Mouse (Mus musculus) megakaryocyte-erythroid progenitor cell, adult 5-6 weeks (primary cell): ENCODE results near the gene Dot1l. TPM values are rescaled to one million over a fixed set of nuclear protein-coding genes. Genes with fewer than 3 reads are reported as not detected.
A peak's percentile ranks its signal among the peaks of the same experiment; 100 is the strongest.

ENCODE experiments used
- ATAC-seq: replicated peaks from 2 replicates; pipeline ENCODE4 v1.8.0; 2016; ENCODE audit warnings: mild to moderate bottlenecking, inconsistent platforms; ENCODE audit not compliant: severe bottlenecking, poor library complexity, low FRiP score, low TSS enrichment
- total RNA-seq, 2 experiments: library from RNA; stranded (forward) in 1 of 2; stranded (reverse) in 1 of 2; fragments of 200-1000, 215-1000 nt in 1 of 2; fragments of >200 nt in 1 of 2; fragmentation: Nextera tagmentation in 1 of 2; gene quantifications; 2 replicates each; pipeline ENCODE4 v1.2.3; 2014 to 2017

Dot1l gene
- total RNA-seq (2014; fragmentation: Nextera tagmentation) (67.0 and 83.2 TPM in 2 replicates), total RNA-seq (2017) (9.9 and 14.0 TPM in 2 replicates)

GRCm38 (mm10) chr10:80754594-80755290 lies at the start of gene Dot1l:
Dot1l (plus strand) TSS chr10:80755206.
- ATAC-seq, result peak; percentile 72

DNA sequence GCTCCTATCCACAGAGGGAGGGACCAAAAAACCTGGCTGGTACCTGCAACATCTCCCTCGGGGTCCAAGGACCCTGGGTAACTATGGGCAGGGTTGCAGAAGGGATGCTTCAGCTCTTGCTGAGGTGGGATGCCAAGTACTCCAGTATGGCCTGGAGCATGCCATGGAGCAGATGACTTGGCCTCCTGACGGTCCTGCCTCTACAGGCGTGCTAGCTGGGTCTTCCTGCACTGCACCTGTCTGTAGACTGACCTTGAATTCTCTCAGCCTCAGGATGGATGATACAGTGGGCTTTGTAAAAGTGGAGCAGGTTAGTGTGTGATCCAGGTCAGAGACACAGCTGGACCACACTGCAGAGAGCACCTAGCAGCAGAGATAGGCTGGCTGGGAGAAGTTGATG lies 49.5 kb upstream of the Dot1l start:
- no peak for ATAC-seq

DNA sequence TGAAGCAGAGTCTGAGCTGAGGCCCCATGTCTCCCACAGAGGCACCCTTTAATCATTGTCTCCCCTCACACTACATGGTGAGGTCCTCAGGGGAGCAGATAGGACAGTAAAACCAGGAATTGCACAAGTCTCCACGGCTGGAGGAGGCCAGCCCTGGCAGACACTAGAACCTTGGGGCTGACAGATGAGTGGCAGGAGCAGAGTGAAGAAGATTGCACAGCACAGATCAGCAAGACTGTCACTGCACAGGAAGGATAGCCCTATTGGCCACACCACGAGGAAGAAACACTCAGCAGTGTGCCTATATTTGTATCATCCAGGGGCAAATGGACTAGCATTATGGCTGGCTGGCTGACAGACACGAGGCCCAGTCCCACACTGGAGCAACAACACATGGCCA lies 44.2 kb upstream of the Dot1l start:
- ATAC-seq, result no peak

DNA sequence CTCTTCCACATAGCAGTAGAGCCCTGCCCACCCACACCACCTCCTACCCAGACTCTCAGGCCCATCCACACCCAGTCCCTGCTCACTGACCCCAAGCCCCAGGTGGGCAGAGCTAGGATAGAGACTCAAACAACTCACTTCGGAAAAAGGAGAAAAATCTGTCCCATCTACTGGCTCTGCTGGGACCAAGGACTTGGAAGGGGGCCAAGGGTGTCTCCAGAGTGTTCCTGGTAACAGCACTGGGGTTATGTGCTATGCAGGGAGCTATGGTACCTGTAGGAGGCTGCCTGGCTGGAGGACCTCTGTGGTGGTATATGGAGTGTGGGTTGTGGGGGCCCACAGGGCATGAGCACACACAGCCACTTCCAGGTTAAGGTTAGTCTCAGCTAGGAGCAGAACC lies 37.7 kb upstream of the Dot1l start:
- no peak for ATAC-seq

DNA sequence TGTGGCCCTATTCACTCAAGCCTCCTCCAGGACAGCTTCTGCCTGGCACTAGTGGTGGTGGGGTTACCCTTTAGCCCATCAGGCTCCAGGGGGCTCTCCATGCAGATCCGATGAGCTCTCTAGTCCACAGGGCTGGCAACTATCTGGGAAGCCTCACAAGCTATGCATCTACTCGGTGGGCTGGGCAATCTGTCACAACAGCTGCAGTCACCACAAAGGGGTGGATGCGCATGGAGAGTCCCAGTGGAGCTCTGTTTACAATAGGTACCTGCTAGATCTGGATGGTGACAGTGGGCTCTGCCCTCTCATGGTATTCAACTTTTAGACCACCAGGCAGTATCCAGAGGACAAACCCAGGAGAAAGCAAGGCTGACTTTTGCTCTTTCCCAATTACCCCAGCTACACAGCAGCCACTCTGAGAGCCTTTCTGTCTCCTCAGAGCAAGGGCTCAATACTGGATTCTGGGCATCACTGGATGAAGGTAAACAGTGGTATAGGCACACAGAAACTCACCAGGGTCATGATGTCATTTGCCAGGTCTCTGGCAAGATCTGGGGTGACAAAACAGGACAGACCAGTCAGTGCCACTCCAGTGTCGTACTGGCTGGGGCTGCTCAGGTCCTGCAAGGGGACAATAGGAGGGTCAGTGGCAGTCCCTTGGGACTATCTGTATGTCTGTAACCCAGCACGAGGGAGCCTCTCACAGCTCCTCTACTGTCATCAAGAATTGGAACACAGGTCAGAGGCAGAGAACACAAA lies 27.5 kb upstream of the Dot1l start:
- no peak for ATAC-seq

DNA sequence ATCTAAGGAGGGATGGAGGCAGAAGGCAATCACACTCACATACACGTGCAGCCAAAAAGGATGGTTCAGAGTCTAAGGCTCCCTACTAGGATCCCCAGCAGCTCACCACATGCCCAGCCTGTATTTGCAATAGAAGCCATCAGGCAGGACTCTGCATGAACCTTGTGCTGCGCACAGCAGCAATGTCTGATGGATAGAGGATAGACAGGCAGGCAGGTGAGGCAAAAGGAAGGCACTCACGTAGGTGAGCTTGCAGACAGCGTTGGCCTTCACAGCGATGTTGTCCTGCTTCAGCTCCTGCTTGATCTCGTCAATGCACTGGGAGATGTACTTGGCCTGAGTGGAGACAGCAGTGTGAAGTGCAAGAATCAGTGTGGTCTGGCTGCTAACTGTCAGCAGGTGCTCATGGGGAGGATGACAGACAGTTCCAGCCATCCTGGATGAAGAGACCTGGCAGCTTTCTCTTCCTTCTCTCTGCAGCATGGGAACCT lies 22.4 kb upstream of the Dot1l start:
- ATAC-seq, result no peak

DNA sequence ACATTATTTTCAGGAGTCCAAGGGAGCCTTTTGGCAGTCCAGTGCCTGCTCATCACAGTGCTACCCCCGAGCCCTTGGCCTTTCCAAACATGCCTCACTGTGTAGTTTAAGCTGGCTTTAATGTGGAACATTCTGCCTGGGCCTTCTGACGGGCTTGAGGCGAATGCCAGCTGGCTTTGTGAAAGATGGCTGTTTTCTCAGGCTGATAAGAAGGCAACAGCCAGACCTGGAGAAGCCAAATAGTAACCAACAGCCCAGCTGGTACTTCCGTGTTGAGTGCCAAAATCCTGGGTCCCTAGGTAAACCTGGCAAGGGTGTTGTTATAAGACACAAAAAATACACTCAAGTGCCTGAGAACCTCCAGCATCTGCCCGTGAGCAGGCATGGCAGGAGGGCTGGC lies 18.3 kb upstream of the Dot1l start:
- ATAC-seq, result peak; percentile 57; the same call in 1 of the 2 replicates

GRCm38 (mm10) chr10:80738657-80739056 lies 16.3 kb upstream of the Dot1l start:
- ATAC-seq, result no peak

- ATAC-seq, result no peak
Observed at GRCm38 (mm10) chr10:80741146-80741545, 13.9 kb upstream of the Dot1l start.

- ATAC-seq, result no peak
Observed at GRCm38 (mm10) chr10:80741634-80742179, 13.3 kb upstream of the Dot1l start.

DNA sequence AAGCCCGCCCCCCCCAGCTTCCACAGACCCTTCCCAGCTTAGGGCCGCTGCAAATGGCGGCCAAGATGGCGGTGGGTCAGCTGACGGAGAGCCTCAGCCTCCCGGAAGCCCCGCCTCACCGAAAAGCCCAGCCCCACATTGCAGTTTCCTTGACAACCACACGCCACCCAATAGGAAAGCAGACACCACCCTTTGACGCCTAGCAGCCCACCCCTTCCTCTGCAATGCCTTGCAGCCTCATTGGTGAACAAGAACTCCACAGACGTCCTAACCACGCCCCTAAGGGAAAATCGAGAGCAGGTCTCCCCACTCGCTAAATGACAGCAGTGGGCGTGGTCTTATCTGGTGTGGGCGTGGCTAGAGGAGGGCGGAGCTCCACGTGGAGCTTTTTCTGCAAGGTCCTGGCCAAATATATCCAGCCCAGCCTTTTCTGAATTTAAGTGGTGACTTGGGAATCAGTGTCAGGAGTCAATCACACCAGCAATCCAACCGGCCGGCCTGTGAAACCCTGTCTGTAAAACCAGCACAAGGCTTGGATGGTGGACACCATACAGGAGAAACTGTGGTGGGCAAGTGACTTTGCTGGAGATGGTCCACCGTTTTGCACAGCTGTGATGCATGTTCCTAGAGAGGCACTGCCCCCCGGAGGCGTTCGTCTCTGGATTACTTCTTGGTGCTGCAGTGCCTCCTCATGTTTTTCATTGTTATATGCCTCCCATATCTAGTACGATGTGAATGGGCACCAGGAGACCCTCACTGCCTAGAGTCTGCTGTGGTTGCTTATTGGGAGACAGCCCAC lies 12.6 kb upstream of the Dot1l start, which contains the start of gene Ap3d1:
Ap3d1 (minus strand) TSS at position 85 of the 799 bp plus-strand sequence.
- ATAC-seq, result peak; percentile 99

DNA sequence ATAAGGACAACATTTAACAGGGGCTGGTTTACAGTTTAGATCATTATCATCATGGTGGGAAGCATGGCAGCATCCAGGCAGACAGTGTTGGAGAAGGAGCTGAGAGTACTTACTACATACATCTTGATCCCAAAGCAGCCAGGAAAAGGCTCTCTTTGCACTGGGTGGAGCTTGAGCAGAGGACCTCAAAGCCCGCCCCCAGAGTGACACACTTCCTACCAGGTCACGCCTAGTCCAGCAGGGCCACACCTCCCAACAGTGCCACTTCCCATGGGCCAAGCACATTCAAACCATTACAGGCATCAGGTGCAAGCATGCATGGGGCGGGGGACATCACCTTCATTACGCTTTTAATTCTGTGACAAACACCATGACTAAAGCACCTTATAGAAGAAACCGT lies 10.7 kb upstream of the Dot1l start:
- ATAC-seq, result peak; percentile 46; the same call in 1 of the 2 replicates

DNA sequence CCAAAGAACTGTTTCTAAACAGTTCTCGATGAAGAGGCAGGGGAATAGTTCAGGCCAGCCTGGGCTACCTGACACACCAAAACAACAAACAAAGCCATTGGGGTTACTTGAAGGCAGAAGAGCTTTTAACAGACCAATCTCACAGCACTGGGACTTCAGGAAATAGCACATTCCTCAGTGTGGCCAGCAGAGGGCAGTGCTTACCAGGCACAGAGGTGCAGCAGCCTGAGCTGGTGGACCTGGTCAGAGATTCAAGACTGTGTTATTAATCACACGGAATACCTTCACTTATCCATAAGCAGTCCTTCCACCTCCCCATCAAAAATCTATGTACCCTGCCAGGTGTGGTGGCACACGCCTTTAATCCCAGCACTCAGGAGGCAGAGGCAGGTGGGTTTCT lies 7.6 kb upstream of the Dot1l start:
- peak; percentile 44; the same call in 1 of the 2 replicates for ATAC-seq

GRCm38 (mm10) chr10:80748609-80749008 lies 6.4 kb upstream of the Dot1l start:
- peak; percentile 41 for ATAC-seq

- ATAC-seq, result peak; percentile 16; the same call in 1 of the 2 replicates
Observed at GRCm38 (mm10) chr10:80751188-80751832, 3.7 kb upstream of the Dot1l start.

GRCm38 (mm10) chr10:80752079-80752625 lies 2.9 kb upstream of the Dot1l start:
- ATAC-seq, result peak; percentile 58

GRCm38 (mm10) chr10:80755291-80756015 lies 447 bp downstream of the Dot1l start:
- ATAC-seq, result no peak

GRCm38 (mm10) chr10:80756099-80756498 lies 1.1 kb downstream of the Dot1l start:
- ATAC-seq, result no peak
